Mouse (Mus musculus): ENCODE measurements around the gene 4931414P19Rik. TPM values are rescaled to one million over a fixed set of nuclear protein-coding genes. Genes with fewer than 3 reads are reported as not detected.
A peak's percentile ranks its signal among the peaks of the same experiment; 100 is the strongest.

4931414P19Rik gene
- polyA plus RNA-seq, 1 experiment from 2014 or later, result 7.1 TPM

GRCm38 (mm10) chr14:54575031-54575430, 30.8 kb downstream of the 4931414P19Rik start:
- 6% methylated on average over 8 of the region's 8 CpGs for WGBS
- H3K9me3 ChIP-seq (ENCODE audit: control insufficient read depth, low read length), result no peaks in the 10 kb centered on the region
- peak overlapping the region; percentile 93 for H3K4me2 ChIP-seq (ENCODE audit: low read length)
- peak overlapping the region; percentile 86 for H3K9ac ChIP-seq (ENCODE audit: low read length)
- ATAC-seq (replicated peaks; ENCODE audit: low FRiP score, low TSS enrichment, low read depth) (no peak), DNase-seq (ENCODE audit: low spot score) (peak; percentile 57)
- no peaks in the 10 kb centered on the region for H3K27me3 ChIP-seq (replicated peaks; ENCODE audit: control insufficient read depth, insufficient read depth, low read length)
- H3K27ac ChIP-seq (ENCODE audit: low read depth), result peak overlapping the region; percentile 14; the same call in 1 of the 2 replicates
- peaks cover 38% of the 10 kb centered on the region for H3K4me1 ChIP-seq (replicated peaks; ENCODE audit: control insufficient read depth, insufficient read depth, low read length)
- H3K4me3 ChIP-seq (ENCODE audit: low read depth, low read length), result peak overlapping the region; percentile 95
- peaks cover 23% of the 10 kb centered on the region for H3K36me3 ChIP-seq (ENCODE audit: control insufficient read depth, insufficient read depth, low read length)

GRCm38 (mm10) chr14:54574253-54574652, 31.5 kb downstream of the 4931414P19Rik start:
- Histone ChIP-seq H3K9ac (ENCODE audit: low read length) (peak overlapping the region; percentile 29), H3K4me2 (ENCODE audit: low read length) (peak overlapping the region; percentile 93), H3K9me3 (ENCODE audit: control insufficient read depth, low read length) (no peaks in the 10 kb centered on the region), H3K27ac (ENCODE audit: low read depth) (no peak overlapping the region), H3K36me3 (ENCODE audit: control insufficient read depth, insufficient read depth, low read length) (peaks cover 31% of the 10 kb centered on the region), H3K4me3 (ENCODE audit: low read depth, low read length) (peak overlapping the region; percentile 95), H3K27me3 (replicated peaks; ENCODE audit: control insufficient read depth, insufficient read depth, low read length) (no peaks in the 10 kb centered on the region), H3K4me1 (replicated peaks; ENCODE audit: control insufficient read depth, insufficient read depth, low read length) (peaks cover 39% of the 10 kb centered on the region)
- ATAC-seq (replicated peaks; ENCODE audit: low FRiP score, low TSS enrichment, low read depth) (no peak), DNase-seq (ENCODE audit: low spot score) (peak; percentile 65)
- WGBS, result 12% methylated on average over 4 of the region's 4 CpGs

GRCm38 (mm10) chr14:54572790-54573736, 32.7 kb downstream of the 4931414P19Rik start:
- ATAC-seq (replicated peaks; ENCODE audit: low FRiP score, low TSS enrichment, low read depth) (peak; percentile 51), DNase-seq (ENCODE audit: low spot score) (peak; percentile 74)
- Histone ChIP-seq H3K4me2 (ENCODE audit: low read length) (peak overlapping the region; percentile 93), H3K27ac (ENCODE audit: low read depth) (peak overlapping the region; percentile 70), H3K9me3 (ENCODE audit: control insufficient read depth, low read length) (no peaks in the 10 kb centered on the region), H3K4me3 (ENCODE audit: low read depth, low read length) (peak overlapping the region; percentile 95; the same call in 1 of the 2 replicates), H3K9ac (ENCODE audit: low read length) (peak overlapping the region; percentile 20; the same call in 1 of the 2 replicates), H3K36me3 (ENCODE audit: control insufficient read depth, insufficient read depth, low read length) (peaks cover 43% of the 10 kb centered on the region), H3K27me3 (replicated peaks; ENCODE audit: control insufficient read depth, insufficient read depth, low read length) (no peaks in the 10 kb centered on the region), H3K4me1 (replicated peaks; ENCODE audit: control insufficient read depth, insufficient read depth, low read length) (peaks cover 33% of the 10 kb centered on the region)
- WGBS, result 12% methylated on average over 13 of the region's 14 CpGs

- Histone ChIP-seq H3K4me2 (ENCODE audit: low read length) (0 out of 2 replicates have a peak overlapping the region, but pooled peaks have one; percentile 93), H3K27me3 (replicated peaks; ENCODE audit: control insufficient read depth, insufficient read depth, low read length) (no peaks in the 10 kb centered on the region), H3K4me3 (ENCODE audit: low read depth, low read length) (no peak overlapping the region), H3K27ac (ENCODE audit: low read depth) (peak overlapping the region; percentile 24; the same call in 1 of the 2 replicates), H3K9me3 (ENCODE audit: control insufficient read depth, low read length) (no peaks in the 10 kb centered on the region), H3K36me3 (ENCODE audit: control insufficient read depth, insufficient read depth, low read length) (peaks cover 52% of the 10 kb centered on the region), H3K9ac (ENCODE audit: low read length) (no peak overlapping the region), H3K4me1 (replicated peaks; ENCODE audit: control insufficient read depth, insufficient read depth, low read length) (peaks cover 33% of the 10 kb centered on the region)
- no peak for ATAC-seq (replicated peaks; ENCODE audit: low FRiP score, low TSS enrichment, low read depth)
- no peak for DNase-seq (ENCODE audit: low spot score)
- WGBS, result 60% methylated on average over 4 of the region's 4 CpGs
Observed at GRCm38 (mm10) chr14:54572122-54572521, 33.7 kb downstream of the 4931414P19Rik start.

- WGBS, result 67% methylated on average over 17 of the region's 17 CpGs
- no peak overlapping the region for H3K9ac ChIP-seq (ENCODE audit: low read length)
- ATAC-seq (replicated peaks; ENCODE audit: low FRiP score, low TSS enrichment, low read depth), result no peak
- no peak overlapping the region for H3K4me3 ChIP-seq (ENCODE audit: low read depth, low read length)
- H3K4me2 ChIP-seq (ENCODE audit: low read length), result no peak overlapping the region
- no peaks in the 10 kb centered on the region for H3K27me3 ChIP-seq (replicated peaks; ENCODE audit: control insufficient read depth, insufficient read depth, low read length)
- peaks cover 59% of the 10 kb centered on the region for H3K36me3 ChIP-seq (ENCODE audit: control insufficient read depth, insufficient read depth, low read length)
- H3K9me3 ChIP-seq (ENCODE audit: control insufficient read depth, low read length), result no peaks in the 10 kb centered on the region
- H3K4me1 ChIP-seq (replicated peaks; ENCODE audit: control insufficient read depth, insufficient read depth, low read length), result peaks cover 27% of the 10 kb centered on the region
- H3K27ac ChIP-seq (ENCODE audit: low read depth), result no peak overlapping the region
- DNase-seq (ENCODE audit: low spot score), result no peak
Observed at GRCm38 (mm10) chr14:54569451-54570392, 36.1 kb downstream of the 4931414P19Rik start.

GRCm38 (mm10) chr14:54568694-54569414, 36.9 kb downstream of the 4931414P19Rik start:
- peaks cover 18% of the 10 kb centered on the region for H3K4me1 ChIP-seq (replicated peaks; ENCODE audit: control insufficient read depth, insufficient read depth, low read length)
- H3K27me3 ChIP-seq (replicated peaks; ENCODE audit: control insufficient read depth, insufficient read depth, low read length), result no peaks in the 10 kb centered on the region
- no peak overlapping the region for H3K27ac ChIP-seq (ENCODE audit: low read depth)
- 72% methylated on average over 15 of the region's 15 CpGs for WGBS
- peak; percentile 89 for DNase-seq (ENCODE audit: low spot score)
- peaks cover 59% of the 10 kb centered on the region for H3K36me3 ChIP-seq (ENCODE audit: control insufficient read depth, insufficient read depth, low read length)
- H3K9me3 ChIP-seq (ENCODE audit: control insufficient read depth, low read length), result no peaks in the 10 kb centered on the region
- no peak for ATAC-seq (replicated peaks; ENCODE audit: low FRiP score, low TSS enrichment, low read depth)
- no peak overlapping the region for H3K9ac ChIP-seq (ENCODE audit: low read length)
- H3K4me2 ChIP-seq (ENCODE audit: low read length), result no peak overlapping the region
- no peak overlapping the region for H3K4me3 ChIP-seq (ENCODE audit: low read depth, low read length)

GRCm38 (mm10) chr14:54560527-54561242, 45.1 kb downstream of the 4931414P19Rik start:
- ATAC-seq (replicated peaks; ENCODE audit: low FRiP score, low TSS enrichment, low read depth) (no peak), DNase-seq (ENCODE audit: low spot score) (no peak)
- Histone ChIP-seq H3K4me3 (ENCODE audit: low read depth, low read length) (no peak overlapping the region), H3K27me3 (replicated peaks; ENCODE audit: control insufficient read depth, insufficient read depth, low read length) (no peaks in the 10 kb centered on the region), H3K9ac (ENCODE audit: low read length) (no peak overlapping the region), H3K4me1 (replicated peaks; ENCODE audit: control insufficient read depth, insufficient read depth, low read length) (no peaks in the 10 kb centered on the region), H3K27ac (ENCODE audit: low read depth) (no peak overlapping the region), H3K36me3 (ENCODE audit: control insufficient read depth, insufficient read depth, low read length) (no peaks in the 10 kb centered on the region), H3K4me2 (ENCODE audit: low read length) (no peak overlapping the region), H3K9me3 (ENCODE audit: control insufficient read depth, low read length) (no peaks in the 10 kb centered on the region)
- 83% methylated on average over 14 of the region's 14 CpGs for WGBS

Measured in intestine, embryonic 14.5 days (tissue).